In the genomic region with DNA sequence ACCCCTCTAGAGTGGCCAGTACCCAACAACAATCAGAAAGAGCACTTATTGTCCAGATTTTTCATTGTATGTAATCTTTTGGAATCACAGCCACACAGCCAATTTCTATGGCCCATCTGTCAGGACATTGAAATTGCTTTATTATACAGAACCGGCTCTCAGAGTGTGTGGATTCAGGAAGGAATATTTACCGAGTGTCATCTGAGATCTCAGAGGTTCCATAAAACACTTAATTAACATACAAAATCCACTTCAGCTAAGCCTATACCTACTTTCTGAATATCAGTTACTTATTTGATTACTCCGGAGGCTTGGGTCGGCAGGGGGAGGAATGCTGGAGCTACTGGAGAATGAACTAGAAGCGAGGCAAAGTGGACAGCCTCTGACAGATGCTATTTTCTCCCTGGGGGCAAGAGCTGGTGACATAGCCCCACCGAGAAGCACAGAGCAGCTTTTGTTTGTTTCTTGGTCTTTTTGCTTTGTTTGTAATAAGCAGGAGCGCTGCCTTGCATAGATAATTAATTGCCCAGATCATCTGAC, we compare ENCODE assay signal across 14 mouse cellular contexts.
DNase-seq lines count a peak whose midpoint lies in the region; ATAC-seq and TF ChIP-seq lines count a peak whose summit lies in the region.
"Had no signal": no experiment of that assay in that cellular context is flagged by ENCODE, and none has a peak within 500 bp of the region (broad histone marks: within the 10 kb centered on the region; RNA-seq: fewer than 3 reads in every experiment).

No protein-coding gene starts in this region.

- TF ChIP-seq POLR2A in cerebellum, adult 2 months (IDR thresholded peaks at IDR 0.05; ENCODE audit: borderline replicate concordance, insufficient read depth, low read length): no peak

- no peak overlapping the region for H3K27ac ChIP-seq in cerebellum, adult 2 months (ENCODE audit: insufficient read depth, low read length)
- peak overlapping the region; percentile 68 for H3K27ac ChIP-seq in forebrain, embryonic 13.5 days
- peak overlapping the region; percentile 30; the same call in 1 of the 2 replicates for H3K27ac ChIP-seq in midbrain, embryonic 11.5 days (ENCODE audit: low read depth, low read length)
- no peak overlapping the region for H3K27ac ChIP-seq in gastrocnemius, adult 2 months
- H3K27ac ChIP-seq: kidney, embryonic 15.5 days; liver, embryonic 13.5 days had no signal

- no peaks in the 10 kb centered on the region for H3K36me3 ChIP-seq in forebrain, embryonic 13.5 days (ENCODE audit: poor library complexity, severe bottlenecking)
- H3K36me3 ChIP-seq in midbrain, embryonic 11.5 days (ENCODE audit: control insufficient read depth, insufficient read depth, low read length): no peaks in the 10 kb centered on the region
- H3K36me3 ChIP-seq: kidney, embryonic 15.5 days; liver, embryonic 13.5 days had no signal

- H3K4me1 ChIP-seq in cerebellum, adult 2 months (ENCODE audit: control insufficient read depth, insufficient read depth, low read length): no peaks in the 10 kb centered on the region
- H3K4me1 ChIP-seq in forebrain, embryonic 13.5 days: peaks cover 31% of the 10 kb centered on the region
- peaks cover 16% of the 10 kb centered on the region for H3K4me1 ChIP-seq in midbrain, embryonic 11.5 days (ENCODE audit: control insufficient read depth, insufficient read depth, low read length)

- no peak overlapping the region for H3K4me3 ChIP-seq in cerebellum, adult 2 months (replicated peaks; ENCODE audit: insufficient read depth, low read depth, low read length)
- no peak overlapping the region for H3K4me3 ChIP-seq in forebrain, embryonic 13.5 days
- H3K4me3 ChIP-seq in midbrain, embryonic 11.5 days (ENCODE audit: low read depth, low read length): no peak overlapping the region
- no peak overlapping the region for H3K4me3 ChIP-seq in gastrocnemius, adult 2 months
- H3K4me3 ChIP-seq: kidney, embryonic 15.5 days; liver, embryonic 13.5 days had no signal

- no peak for TF ChIP-seq CTCF in cerebellum, adult 2 months (IDR thresholded peaks at IDR 0.05; ENCODE audit: borderline replicate concordance, insufficient read depth, low read depth, low read length)
- no peak for TF ChIP-seq CTCF in gastrocnemius, adult 2 months (IDR thresholded peaks at IDR 0.05)

- H3K9ac ChIP-seq in forebrain, embryonic 13.5 days: no peak overlapping the region
- H3K9ac ChIP-seq in midbrain, embryonic 11.5 days (ENCODE audit: low read length): no peak overlapping the region
- H3K9ac ChIP-seq: kidney, embryonic 15.5 days; liver, embryonic 13.5 days had no signal

- H3K4me2 ChIP-seq in forebrain, embryonic 13.5 days: no peak overlapping the region
- no peak overlapping the region for H3K4me2 ChIP-seq in midbrain, embryonic 11.5 days
- H3K4me2 ChIP-seq: kidney, embryonic 15.5 days; liver, embryonic 13.5 days had no signal

- ATAC-seq in forebrain, embryonic 13.5 days: peak; percentile 52; the same call in 1 of the 2 replicates
- ATAC-seq in midbrain, embryonic 11.5 days (ENCODE audit: low FRiP score): peak; percentile 71
- ATAC-seq: Patski had no signal

- peak; percentile 10 to 17 for DNase-seq in frontal cortex, adult 2 months (ENCODE audit: extremely low spot score in 1 of 2, low spot score in 1 of 2)
- no peak for DNase-seq in frontal cortex, postnatal 25 days (ENCODE audit: low spot score in 2 of 2)
- DNase-seq in cerebellum, adult 2 months: peak; percentile 7 to 26
- DNase-seq in midbrain, embryonic 11.5 days (ENCODE audit: low spot score, missing footprints): peak; percentile 89
- no peak for DNase-seq in gastrocnemius, adult 2 months
- no peak for DNase-seq in adrenal gland, postnatal 10 days
- DNase-seq in ovary, postnatal 14 days (ENCODE audit: low spot score): no peak
- DNase-seq: adrenal gland, postnatal 25 days; B cell, adult 2 months; liver, embryonic 13.5 days; right cerebral cortex, postnatal 4 days had no signal

- WGBS in cerebellum, adult 2 months: 8% methylated on average over 7 of the region's 7 CpGs
- WGBS in forebrain, embryonic 13.5 days: 11% methylated on average over 7 of the region's 7 CpGs
- 47% methylated on average over 7 of the region's 7 CpGs for WGBS in midbrain, embryonic 11.5 days

- intact Hi-C loops in gastrocnemius, adult 2 months (cut with DNase I): no loop called here

- H3K9me3 ChIP-seq in forebrain, embryonic 13.5 days (replicated peaks): no peaks in the 10 kb centered on the region
- H3K9me3 ChIP-seq in midbrain, embryonic 11.5 days (ENCODE audit: control insufficient read depth, low read length): no peaks in the 10 kb centered on the region
- H3K9me3 ChIP-seq: kidney, embryonic 15.5 days; liver, embryonic 13.5 days had no signal

- no peaks in the 10 kb centered on the region; the same call in 1 of the 2 replicates for H3K27me3 ChIP-seq in cerebellum, adult 2 months (ENCODE audit: control insufficient read depth, insufficient read depth, low read length)
- H3K27me3 ChIP-seq in forebrain, embryonic 13.5 days: no peaks in the 10 kb centered on the region
- H3K27me3 ChIP-seq in midbrain, embryonic 11.5 days (ENCODE audit: control insufficient read depth, insufficient read depth, low read length): no peaks in the 10 kb centered on the region
- H3K27me3 ChIP-seq: kidney, embryonic 15.5 days; liver, embryonic 13.5 days; Patski had no signal

Comparison
In these comparisons a context has a peak if more than half of its experiments do, and no peak if none do; other contexts are left out.
1. DNase-seq: peak in frontal cortex, adult 2 months (2 of 2), cerebellum, adult 2 months (2 of 2) and midbrain, embryonic 11.5 days (single experiment); none in frontal cortex, postnatal 25 days (0 of 2), gastrocnemius, adult 2 months (single experiment), adrenal gland, postnatal 10 days (single experiment) and ovary, postnatal 14 days (single experiment).
2. H3K27ac ChIP-seq: peak in forebrain, embryonic 13.5 days (single experiment) and midbrain, embryonic 11.5 days (single experiment); none in cerebellum, adult 2 months (single experiment) and gastrocnemius, adult 2 months (single experiment).